Mouse (Mus musculus) liver, adult 2 months (tissue): ENCODE results near the gene Ticam1.

Source experiments
- CTCF ChIP-seq: fragments of 200-500 bp; IDR thresholded peaks from 2 replicates; pipeline ENCODE4 v1.5.1; 2011; ENCODE audit warnings: low read depth, low read length, control low read depth
- POLR2A ChIP-seq: fragments of 200-500 bp; IDR thresholded peaks from 2 replicates; pipeline ENCODE4 v1.6.1; 2011; ENCODE audit warnings: low read length, control low read depth; ENCODE audit not compliant: insufficient read depth; ENCODE audit errors: extremely low read depth

DNA sequence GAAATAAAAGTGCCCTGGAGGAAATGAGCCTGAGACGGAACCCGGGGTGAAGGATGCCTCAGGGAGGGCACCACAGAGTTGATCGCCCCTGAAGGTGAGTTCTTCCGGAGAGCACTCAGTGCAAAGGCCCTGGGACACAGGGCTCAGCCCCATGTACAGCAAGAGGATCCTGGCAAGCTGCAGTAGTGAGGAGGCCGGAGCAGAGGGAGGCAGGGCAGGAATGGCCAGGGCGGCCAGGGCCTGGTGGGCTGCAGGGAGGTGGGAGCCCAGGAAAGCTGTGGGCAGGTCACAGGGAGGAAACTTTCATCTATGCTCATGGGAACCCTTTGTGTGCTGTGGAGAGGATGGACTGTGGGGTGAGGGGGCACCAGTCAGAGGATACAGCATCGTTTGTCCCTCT lies 3.1 kb downstream of the Ticam1 start:
- TF ChIP-seq POLR2A (no peak), CTCF (no peak)
